Comparison of ENCODE assay signal across 10 mouse cellular contexts in genomic region chr6:114461536-114461935, GRCm38 (mm10).
A peak's percentile ranks its signal among the peaks of the same experiment; 100 is the strongest.
DNase-seq lines count a peak whose midpoint lies in the region; ATAC-seq and TF ChIP-seq lines count a peak whose summit lies in the region.
"Had no signal": no experiment of that assay in that cellular context is flagged by ENCODE, and none has a peak within 500 bp of the region (broad histone marks: within the 10 kb centered on the region; RNA-seq: fewer than 3 reads in every experiment).

No protein-coding gene starts in this region.

- no peak for ATAC-seq in hindbrain, postnatal 0 days
- ATAC-seq in hindbrain, embryonic 14.5 days (ENCODE audit: low FRiP score): no peak
- no peak for ATAC-seq in neural tube, embryonic 11.5 days (ENCODE audit: insufficient read depth, low FRiP score, low TSS enrichment)
- no peak for ATAC-seq in neural tube, embryonic 15.5 days (ENCODE audit: low FRiP score)
- ATAC-seq in forebrain, embryonic 11.5 days (replicated peaks; ENCODE audit: low FRiP score): no peak
- ATAC-seq: forebrain, embryonic 15.5 days had no signal

- H3K4me2 ChIP-seq in hindbrain, postnatal 0 days (ENCODE audit: low read depth, low read length): no peak overlapping the region
- H3K4me2 ChIP-seq in hindbrain, embryonic 14.5 days (replicated peaks): no peak overlapping the region
- no peak overlapping the region for H3K4me2 ChIP-seq in neural tube, embryonic 11.5 days (ENCODE audit: low read depth)
- no peak overlapping the region for H3K4me2 ChIP-seq in neural tube, embryonic 15.5 days
- H3K4me2 ChIP-seq in forebrain, embryonic 11.5 days (ENCODE audit: low read depth, low read length, severe bottlenecking): no peak overlapping the region
- H3K4me2 ChIP-seq: forebrain, embryonic 15.5 days had no signal

- H3K4me1 ChIP-seq in hindbrain, postnatal 0 days (ENCODE audit: insufficient read depth, low read length): no peaks in the 10 kb centered on the region
- H3K4me1 ChIP-seq in hindbrain, embryonic 14.5 days (replicated peaks; ENCODE audit: control insufficient read depth, insufficient read depth, low read length): no peaks in the 10 kb centered on the region; the same call in 1 of the 2 replicates
- no peaks in the 10 kb centered on the region for H3K4me1 ChIP-seq in neural tube, embryonic 11.5 days (ENCODE audit: control insufficient read depth, insufficient read depth, low read length)
- H3K4me1 ChIP-seq in neural tube, embryonic 15.5 days: peaks cover 10% of the 10 kb centered on the region
- H3K4me1 ChIP-seq in cortical plate, adult 2 months (ENCODE audit: control insufficient read depth, insufficient read depth, low read length): peaks cover 6% of the 10 kb centered on the region
- no peaks in the 10 kb centered on the region for H3K4me1 ChIP-seq in forebrain, embryonic 11.5 days (replicated peaks; ENCODE audit: control insufficient read depth, insufficient read depth, low read length)

- H3K9ac ChIP-seq in hindbrain, postnatal 0 days (replicated peaks; ENCODE audit: low read length): no peak overlapping the region
- no peak overlapping the region for H3K9ac ChIP-seq in hindbrain, embryonic 14.5 days
- H3K9ac ChIP-seq in neural tube, embryonic 11.5 days (ENCODE audit: low read length): no peak overlapping the region
- H3K9ac ChIP-seq in neural tube, embryonic 15.5 days (replicated peaks): no peak overlapping the region
- no peak overlapping the region for H3K9ac ChIP-seq in forebrain, embryonic 11.5 days (ENCODE audit: low read length)
- H3K9ac ChIP-seq: forebrain, embryonic 15.5 days had no signal

- no peaks in the 10 kb centered on the region for H3K36me3 ChIP-seq in hindbrain, postnatal 0 days (ENCODE audit: insufficient read depth, low read length)
- H3K36me3 ChIP-seq in hindbrain, embryonic 14.5 days (replicated peaks; ENCODE audit: control insufficient read depth, insufficient read depth): no peaks in the 10 kb centered on the region
- H3K36me3 ChIP-seq in neural tube, embryonic 11.5 days (ENCODE audit: control insufficient read depth, insufficient read depth, low read length): no peaks in the 10 kb centered on the region
- no peaks in the 10 kb centered on the region for H3K36me3 ChIP-seq in neural tube, embryonic 15.5 days
- H3K36me3 ChIP-seq in forebrain, embryonic 11.5 days (ENCODE audit: control insufficient read depth, insufficient read depth, low read length): no peaks in the 10 kb centered on the region
- H3K36me3 ChIP-seq: forebrain, embryonic 15.5 days had no signal

- TF ChIP-seq CTCF in hindbrain, postnatal 0 days (IDR thresholded peaks at IDR 0.05; ENCODE audit: low read depth): peak; percentile 56
- TF ChIP-seq CTCF in cortical plate, adult 2 months (IDR thresholded peaks at IDR 0.05; ENCODE audit: extremely low read depth, insufficient read depth, low read length): peak; percentile 23; the same call in 1 of the 2 replicates

- H3K9me3 ChIP-seq in hindbrain, postnatal 0 days (ENCODE audit: low read length): no peaks in the 10 kb centered on the region; the same call in 1 of the 2 replicates
- no peaks in the 10 kb centered on the region for H3K9me3 ChIP-seq in hindbrain, embryonic 14.5 days (ENCODE audit: control insufficient read depth, low read length)
- no peaks in the 10 kb centered on the region for H3K9me3 ChIP-seq in neural tube, embryonic 11.5 days (ENCODE audit: control insufficient read depth, low read length)
- no peaks in the 10 kb centered on the region for H3K9me3 ChIP-seq in neural tube, embryonic 15.5 days (replicated peaks)
- H3K9me3 ChIP-seq in forebrain, embryonic 11.5 days (ENCODE audit: control insufficient read depth, low read length): no peaks in the 10 kb centered on the region; the same call in 1 of the 2 replicates
- H3K9me3 ChIP-seq: forebrain, embryonic 15.5 days had no signal

- no peak overlapping the region for H3K27ac ChIP-seq in hindbrain, postnatal 0 days
- no peak overlapping the region for H3K27ac ChIP-seq in hindbrain, embryonic 14.5 days
- H3K27ac ChIP-seq in neural tube, embryonic 11.5 days (ENCODE audit: low read depth, low read length): no peak overlapping the region
- no peak overlapping the region for H3K27ac ChIP-seq in neural tube, embryonic 15.5 days (replicated peaks)
- H3K27ac ChIP-seq in cortical plate, adult 2 months (ENCODE audit: insufficient read depth, low read length): no peak overlapping the region
- H3K27ac ChIP-seq in forebrain, embryonic 11.5 days (ENCODE audit: low read depth, low read length): no peak overlapping the region
- H3K27ac ChIP-seq: forebrain, embryonic 15.5 days had no signal

- no peak for DNase-seq in hindbrain, postnatal 0 days (ENCODE audit: low spot score)
- DNase-seq in hindbrain, embryonic 14.5 days (ENCODE audit: low spot score): no peak
- peak; percentile 10 for DNase-seq in neural tube, embryonic 11.5 days (ENCODE audit: low spot score)
- no peak for DNase-seq in MN1 (ENCODE audit: low spot score)
- no peak for DNase-seq in forebrain, embryonic 11.5 days (ENCODE audit: low spot score)
- DNase-seq in adrenal gland, postnatal 14 days: no peak
- DNase-seq: heart, postnatal 10 days had no signal

- H3K4me3 ChIP-seq in hindbrain, postnatal 0 days (ENCODE audit: low read length): no peak overlapping the region
- H3K4me3 ChIP-seq in hindbrain, embryonic 14.5 days (replicated peaks; ENCODE audit: low read length): no peak overlapping the region
- H3K4me3 ChIP-seq in neural tube, embryonic 11.5 days (ENCODE audit: low read depth, low read length): no peak overlapping the region
- H3K4me3 ChIP-seq in neural tube, embryonic 15.5 days (replicated peaks): no peak overlapping the region
- H3K4me3 ChIP-seq in cortical plate, adult 2 months (ENCODE audit: insufficient read depth, low read length): no peak overlapping the region
- H3K4me3 ChIP-seq in forebrain, embryonic 11.5 days (ENCODE audit: low read depth, low read length): no peak overlapping the region
- H3K4me3 ChIP-seq: forebrain, embryonic 15.5 days had no signal

- H3K27me3 ChIP-seq in hindbrain, postnatal 0 days (ENCODE audit: insufficient read depth, low read length): no peaks in the 10 kb centered on the region
- H3K27me3 ChIP-seq in hindbrain, embryonic 14.5 days (ENCODE audit: control insufficient read depth, insufficient read depth, low read length): no peaks in the 10 kb centered on the region
- H3K27me3 ChIP-seq in neural tube, embryonic 11.5 days (ENCODE audit: control insufficient read depth, insufficient read depth, low read length): no peaks in the 10 kb centered on the region
- H3K27me3 ChIP-seq in neural tube, embryonic 15.5 days (replicated peaks): 0 out of 2 replicates have a peak, but pooled peaks cover 2% of the 10 kb centered on the region
- no peaks in the 10 kb centered on the region for H3K27me3 ChIP-seq in forebrain, embryonic 11.5 days (ENCODE audit: control insufficient read depth, insufficient read depth, low read length)
- H3K27me3 ChIP-seq: forebrain, embryonic 15.5 days had no signal

- TF ChIP-seq POLR2A in cortical plate, adult 2 months (IDR thresholded peaks at IDR 0.05; ENCODE audit: extremely low read depth, insufficient read depth, low read length): no peak
